In genomic region chr10:95004065-95004763, GRCm38 (mm10) we compare ENCODE assay signal across 9 mouse cellular contexts. TPM values are rescaled to one million over a fixed set of nuclear protein-coding genes. Genes with fewer than 3 reads are reported as not detected.
DNase-seq lines count a peak whose midpoint lies in the region; ATAC-seq and TF ChIP-seq lines count a peak whose summit lies in the region.
"Had no signal": no experiment of that assay in that cellular context is flagged by ENCODE, and none has a peak within 500 bp of the region (broad histone marks: within the 10 kb centered on the region; RNA-seq: fewer than 3 reads in every experiment).

No protein-coding gene starts in this region.

- no peaks in the 10 kb centered on the region for H3K36me3 ChIP-seq in intestine, embryonic 14.5 days (ENCODE audit: control insufficient read depth, insufficient read depth, low read length)
- no peaks in the 10 kb centered on the region for H3K36me3 ChIP-seq in intestine, postnatal 0 days (ENCODE audit: control insufficient read depth, insufficient read depth)
- no peaks in the 10 kb centered on the region for H3K36me3 ChIP-seq in embryonic facial prominence, embryonic 14.5 days (ENCODE audit: control insufficient read depth, insufficient read depth, low read length)
- no peaks in the 10 kb centered on the region for H3K36me3 ChIP-seq in hindbrain, embryonic 12.5 days

- H3K27ac ChIP-seq in intestine, embryonic 14.5 days (ENCODE audit: low read depth): peak overlapping the region; percentile 17; the same call in 1 of the 2 replicates
- no peak overlapping the region for H3K27ac ChIP-seq in intestine, postnatal 0 days (ENCODE audit: low read depth, low read length)
- H3K27ac ChIP-seq in embryonic facial prominence, embryonic 14.5 days (replicated peaks; ENCODE audit: low read depth, low read length): peak overlapping the region; percentile 35; the same call in 1 of the 2 replicates
- no peak overlapping the region for H3K27ac ChIP-seq in hindbrain, embryonic 12.5 days

- TF ChIP-seq CTCF in intestine, postnatal 0 days (IDR thresholded peaks at IDR 0.05; ENCODE audit: low read depth): no peak

- H3K9ac ChIP-seq in intestine, embryonic 14.5 days (ENCODE audit: low read length): no peak overlapping the region
- H3K9ac ChIP-seq in intestine, postnatal 0 days (ENCODE audit: low read depth, low read length): no peak overlapping the region
- H3K9ac ChIP-seq in embryonic facial prominence, embryonic 14.5 days (ENCODE audit: low read depth, low read length): no peak overlapping the region
- H3K9ac ChIP-seq in hindbrain, embryonic 12.5 days: no peak overlapping the region

- H3K27me3 ChIP-seq in intestine, embryonic 14.5 days (replicated peaks; ENCODE audit: control insufficient read depth, insufficient read depth, low read length): no peaks in the 10 kb centered on the region
- no peaks in the 10 kb centered on the region for H3K27me3 ChIP-seq in intestine, postnatal 0 days (replicated peaks; ENCODE audit: control insufficient read depth, insufficient read depth, low read length)
- no peaks in the 10 kb centered on the region for H3K27me3 ChIP-seq in embryonic facial prominence, embryonic 14.5 days (replicated peaks; ENCODE audit: control insufficient read depth, insufficient read depth, low read length)
- no peaks in the 10 kb centered on the region for H3K27me3 ChIP-seq in hindbrain, embryonic 12.5 days

- ATAC-seq in intestine, embryonic 14.5 days (replicated peaks; ENCODE audit: low FRiP score, low TSS enrichment, low read depth): no peak
- no peak for ATAC-seq in intestine, postnatal 0 days
- ATAC-seq in embryonic facial prominence, embryonic 14.5 days (ENCODE audit: low read depth): no peak
- ATAC-seq in hindbrain, embryonic 12.5 days (ENCODE audit: low FRiP score): no peak

- no peak for DNase-seq in intestine, embryonic 14.5 days (ENCODE audit: low spot score)
- peak; percentile 75 for DNase-seq in embryonic facial prominence, embryonic 14.5 days (ENCODE audit: low spot score)
- DNase-seq in heart, postnatal 4 days: peak; percentile 55
- peak; percentile 62 for DNase-seq in skeletal muscle tissue, adult 2 months (ENCODE audit: low read depth, low spot score)
- no peak for DNase-seq in thymus, postnatal 0 days (ENCODE audit: low spot score)
- no peak for DNase-seq in frontal cortex, postnatal 14 days (ENCODE audit: low spot score in 2 of 2)
- DNase-seq: cerebellum, adult 18-20 months had no signal

- H3K4me1 ChIP-seq in intestine, embryonic 14.5 days (replicated peaks; ENCODE audit: control insufficient read depth, insufficient read depth, low read length): 0 out of 2 replicates have a peak, but pooled peaks cover 6% of the 10 kb centered on the region
- no peaks in the 10 kb centered on the region; the same call in 1 of the 2 replicates for H3K4me1 ChIP-seq in intestine, postnatal 0 days (replicated peaks; ENCODE audit: control insufficient read depth, insufficient read depth, low read length)
- H3K4me1 ChIP-seq in embryonic facial prominence, embryonic 14.5 days (ENCODE audit: control insufficient read depth, insufficient read depth, low read length): peaks cover 7% of the 10 kb centered on the region; the same call in 1 of the 2 replicates
- H3K4me1 ChIP-seq in hindbrain, embryonic 12.5 days: no peaks in the 10 kb centered on the region

- H3K9me3 ChIP-seq in intestine, embryonic 14.5 days (ENCODE audit: control insufficient read depth, low read length): no peaks in the 10 kb centered on the region
- no peaks in the 10 kb centered on the region for H3K9me3 ChIP-seq in intestine, postnatal 0 days (ENCODE audit: control insufficient read depth)
- peaks cover 9% of the 10 kb centered on the region; the same call in 1 of the 2 replicates for H3K9me3 ChIP-seq in embryonic facial prominence, embryonic 14.5 days (ENCODE audit: control insufficient read depth, low read length)
- no peaks in the 10 kb centered on the region for H3K9me3 ChIP-seq in hindbrain, embryonic 12.5 days (replicated peaks)

- WGBS in intestine, embryonic 14.5 days: 59% methylated on average over 9 of the region's 9 CpGs
- WGBS in intestine, postnatal 0 days: 68% methylated on average over 9 of the region's 9 CpGs
- WGBS in embryonic facial prominence, embryonic 14.5 days: 65% methylated on average over 9 of the region's 9 CpGs
- WGBS in hindbrain, embryonic 12.5 days: 82% methylated on average over 9 of the region's 9 CpGs

- no peak overlapping the region for H3K4me2 ChIP-seq in intestine, embryonic 14.5 days (ENCODE audit: low read length)
- H3K4me2 ChIP-seq in intestine, postnatal 0 days (replicated peaks; ENCODE audit: low read depth): no peak overlapping the region
- H3K4me2 ChIP-seq in embryonic facial prominence, embryonic 14.5 days (ENCODE audit: low read depth, low read length): no peak overlapping the region
- H3K4me2 ChIP-seq in hindbrain, embryonic 12.5 days (replicated peaks): no peak overlapping the region

- no peak overlapping the region for H3K4me3 ChIP-seq in intestine, embryonic 14.5 days (ENCODE audit: low read depth, low read length)
- H3K4me3 ChIP-seq in intestine, postnatal 0 days (ENCODE audit: low read depth, low read length): no peak overlapping the region
- no peak overlapping the region for H3K4me3 ChIP-seq in embryonic facial prominence, embryonic 14.5 days (ENCODE audit: low read depth, low read length)
- no peak overlapping the region for H3K4me3 ChIP-seq in hindbrain, embryonic 12.5 days

RNA-seq across cellular contexts. Expression of gene Plxnc1, which starts 59.6 kb away (rescaled TPM):
- 1.2 and 1.6 TPM in 2 replicates for polyA plus RNA-seq in intestine, embryonic 14.5 days (2014; fragmentation: Nextera tagmentation; extraction: Ambion mirVana)
- 0.70 and 0.80 TPM in 2 replicates for polyA plus RNA-seq in intestine, postnatal 0 days (2015; fragmentation: Nextera tagmentation; extraction: Ambion mirVana)
- polyA plus RNA-seq in embryonic facial prominence, embryonic 14.5 days (2014; fragmentation: Nextera tagmentation; extraction: Ambion mirVana): 3.7 and 4.3 TPM in 2 replicates
- total RNA-seq in heart, postnatal 4 days (2021): 1 to 10 TPM; 6.2 to 6.9 TPM
- 6.4 and 6.7 TPM in 2 replicates for polyA plus RNA-seq in hindbrain, embryonic 12.5 days (2016; fragmentation: Nextera tagmentation; extraction: Ambion mirVana)
- polyA plus RNA-seq in thymus, postnatal 0 days (2015; fragmentation: Nextera tagmentation; extraction: Ambion mirVana): 3.2 and 3.8 TPM in 2 replicates

Comparison
In these comparisons a context has a peak if more than half of its experiments do, and no peak if none do; other contexts are left out.
1. H3K27ac ChIP-seq: peak in intestine, embryonic 14.5 days (single experiment) and embryonic facial prominence, embryonic 14.5 days (single experiment); none in intestine, postnatal 0 days (single experiment) and hindbrain, embryonic 12.5 days (single experiment).
2. DNase-seq: peak in embryonic facial prominence, embryonic 14.5 days (single experiment), heart, postnatal 4 days (single experiment) and skeletal muscle tissue, adult 2 months (single experiment); none in intestine, embryonic 14.5 days (single experiment), thymus, postnatal 0 days (single experiment) and frontal cortex, postnatal 14 days (0 of 2).